Mouse (Mus musculus): ENCODE data around the gene Gm4952. TPM values are rescaled to one million over a fixed set of nuclear protein-coding genes. Genes with fewer than 3 reads are reported as not detected.

Gene Gm4952
- polyA plus RNA-seq, 1 experiment from 2014 or later = not detected

- H3K27me3 ChIP-seq (ENCODE audit: poor library complexity, severe bottlenecking) = no peaks in the 10 kb centered on the region
- no peak overlapping the region for H3K27ac ChIP-seq
- H3K36me3 ChIP-seq (replicated peaks) = peaks cover 23% of the 10 kb centered on the region
- WGBS = 90% methylated on average over 2 of the region's 2 CpGs
- no peak overlapping the region for H3K4me3 ChIP-seq
- peaks cover 19% of the 10 kb centered on the region for H3K4me1 ChIP-seq
- DNase-seq (ENCODE audit: extremely low spot score, low spot score) = no peak
- no peaks in the 10 kb centered on the region for H3K9me3 ChIP-seq
Observed at GRCm38 (mm10) chr19:12575514-12575913, 24.3 kb upstream of the Gm4952 start.

GRCm38 (mm10) chr19:12576639-12577038 lies 23.1 kb upstream of the Gm4952 start:
- 83% methylated on average over 2 of the region's 2 CpGs for WGBS
- H3K4me1 ChIP-seq = peaks cover 19% of the 10 kb centered on the region
- H3K36me3 ChIP-seq (replicated peaks) = peaks cover 23% of the 10 kb centered on the region
- no peaks in the 10 kb centered on the region for H3K9me3 ChIP-seq
- no peak for DNase-seq (ENCODE audit: extremely low spot score, low spot score)
- no peak overlapping the region for H3K27ac ChIP-seq
- H3K4me3 ChIP-seq = no peak overlapping the region
- no peaks in the 10 kb centered on the region for H3K27me3 ChIP-seq (ENCODE audit: poor library complexity, severe bottlenecking)

GRCm38 (mm10) chr19:12585310-12585709 lies 14.5 kb upstream of the Gm4952 start:
- H3K27ac ChIP-seq = no peak overlapping the region
- H3K9me3 ChIP-seq = no peaks in the 10 kb centered on the region
- H3K27me3 ChIP-seq (ENCODE audit: poor library complexity, severe bottlenecking) = no peaks in the 10 kb centered on the region
- no peak for DNase-seq (ENCODE audit: extremely low spot score, low spot score)
- 90% methylated on average over 4 of the region's 4 CpGs for WGBS
- no peak overlapping the region for H3K4me3 ChIP-seq
- H3K36me3 ChIP-seq (replicated peaks) = peaks cover 16% of the 10 kb centered on the region
- no peaks in the 10 kb centered on the region for H3K4me1 ChIP-seq

- peaks cover 7% of the 10 kb centered on the region for H3K27me3 ChIP-seq (ENCODE audit: poor library complexity, severe bottlenecking)
- H3K4me3 ChIP-seq = no peak overlapping the region
- no peaks in the 10 kb centered on the region for H3K9me3 ChIP-seq
- WGBS = 27% methylated on average over 1 of the region's 1 CpGs
- H3K36me3 ChIP-seq (replicated peaks) = peaks cover 8% of the 10 kb centered on the region
- H3K27ac ChIP-seq = no peak overlapping the region
- H3K4me1 ChIP-seq = peaks cover 7% of the 10 kb centered on the region; the same call in 1 of the 2 replicates
- peak; percentile 49 for DNase-seq (ENCODE audit: extremely low spot score, low spot score)
Observed at GRCm38 (mm10) chr19:12591908-12592307, 7.9 kb upstream of the Gm4952 start.

GRCm38 (mm10) chr19:12595135-12595529 lies 4.6 kb upstream of the Gm4952 start:
- WGBS = 67% methylated on average over 2 of the region's 2 CpGs
- Histone ChIP-seq H3K4me1 (peaks cover 7% of the 10 kb centered on the region; the same call in 1 of the 2 replicates), H3K4me3 (peak overlapping the region; percentile 63; the same call in 1 of the 2 replicates), H3K9me3 (no peaks in the 10 kb centered on the region), H3K27me3 (ENCODE audit: poor library complexity, severe bottlenecking) (peaks cover 18% of the 10 kb centered on the region), H3K36me3 (replicated peaks) (no peaks in the 10 kb centered on the region), H3K27ac (no peak overlapping the region)
- DNase-seq (ENCODE audit: extremely low spot score, low spot score) = no peak

GRCm38 (mm10) chr19:12595530-12596289 lies 4.1 kb upstream of the Gm4952 start:
- H3K27ac ChIP-seq = peak overlapping the region; percentile 69

GRCm38 (mm10) chr19:12596290-12597072 lies 3.3 kb upstream of the Gm4952 start:
- H3K9me3 ChIP-seq = no peaks in the 10 kb centered on the region
- H3K27ac ChIP-seq = peak overlapping the region; percentile 69
- peak overlapping the region; percentile 63 for H3K4me3 ChIP-seq
- 17% methylated on average over 23 of the region's 23 CpGs for WGBS
- no peaks in the 10 kb centered on the region for H3K36me3 ChIP-seq (replicated peaks)
- peaks cover 7% of the 10 kb centered on the region; the same call in 1 of the 2 replicates for H3K4me1 ChIP-seq
- DNase-seq (ENCODE audit: extremely low spot score, low spot score) = peak; percentile 26
- peaks cover 18% of the 10 kb centered on the region for H3K27me3 ChIP-seq (ENCODE audit: poor library complexity, severe bottlenecking)

More at GRCm38 (mm10) chr19:12595530-12596289, 4.1 kb upstream of the Gm4952 start:
- Histone ChIP-seq H3K27me3 (ENCODE audit: poor library complexity, severe bottlenecking) (peaks cover 18% of the 10 kb centered on the region), H3K4me3 (peak overlapping the region; percentile 63), H3K36me3 (replicated peaks) (no peaks in the 10 kb centered on the region), H3K9me3 (no peaks in the 10 kb centered on the region), H3K4me1 (peaks cover 7% of the 10 kb centered on the region; the same call in 1 of the 2 replicates)
- peak; percentile 59 for DNase-seq (ENCODE audit: extremely low spot score, low spot score)
- under 1% methylated on average over 49 of the region's 49 CpGs for WGBS

- 76% methylated on average over 3 of the region's 3 CpGs for WGBS
- no peak for DNase-seq (ENCODE audit: extremely low spot score, low spot score)
- Histone ChIP-seq H3K4me1 (peaks cover 7% of the 10 kb centered on the region; the same call in 1 of the 2 replicates), H3K27me3 (ENCODE audit: poor library complexity, severe bottlenecking) (peaks cover 18% of the 10 kb centered on the region), H3K9me3 (no peaks in the 10 kb centered on the region), H3K36me3 (replicated peaks) (no peaks in the 10 kb centered on the region), H3K27ac (no peak overlapping the region), H3K4me3 (no peak overlapping the region)
Observed at GRCm38 (mm10) chr19:12597073-12597405, 2.7 kb upstream of the Gm4952 start.

- peaks cover 7% of the 10 kb centered on the region; the same call in 1 of the 2 replicates for H3K4me1 ChIP-seq
- H3K4me3 ChIP-seq = no peak overlapping the region
- H3K27ac ChIP-seq = no peak overlapping the region
- no peaks in the 10 kb centered on the region for H3K9me3 ChIP-seq
- DNase-seq (ENCODE audit: extremely low spot score, low spot score) = no peak
- no peaks in the 10 kb centered on the region for H3K36me3 ChIP-seq (replicated peaks)
- H3K27me3 ChIP-seq (ENCODE audit: poor library complexity, severe bottlenecking) = peaks cover 18% of the 10 kb centered on the region
- 74% methylated on average over 3 of the region's 3 CpGs for WGBS
Observed at GRCm38 (mm10) chr19:12598674-12599073, 1.1 kb upstream of the Gm4952 start.

GRCm38 (mm10) chr19:12600684-12601480 lies 1.1 kb downstream of the Gm4952 start:
- Histone ChIP-seq H3K27me3 (ENCODE audit: poor library complexity, severe bottlenecking) (peaks cover 18% of the 10 kb centered on the region), H3K27ac (no peak overlapping the region), H3K36me3 (replicated peaks) (no peaks in the 10 kb centered on the region), H3K9me3 (no peaks in the 10 kb centered on the region), H3K4me1 (peaks cover 7% of the 10 kb centered on the region; the same call in 1 of the 2 replicates), H3K4me3 (no peak overlapping the region)
- no peak for DNase-seq (ENCODE audit: extremely low spot score, low spot score)
- 52% methylated on average over 2 of the region's 2 CpGs for WGBS

- Histone ChIP-seq H3K4me1 (no peaks in the 10 kb centered on the region), H3K27ac (no peak overlapping the region), H3K4me3 (no peak overlapping the region), H3K27me3 (ENCODE audit: poor library complexity, severe bottlenecking) (no peaks in the 10 kb centered on the region), H3K9me3 (no peaks in the 10 kb centered on the region), H3K36me3 (replicated peaks) (no peaks in the 10 kb centered on the region)
- no peak for DNase-seq (ENCODE audit: extremely low spot score, low spot score)
Observed at GRCm38 (mm10) chr19:12608336-12608735, 8.6 kb downstream of the Gm4952 start.

- no peaks in the 10 kb centered on the region for H3K36me3 ChIP-seq (replicated peaks)
- WGBS = 84% methylated on average over 1 of the region's 1 CpGs
Observed at GRCm38 (mm10) chr19:12613646-12614045, 13.9 kb downstream of the Gm4952 start.

More at GRCm38 (mm10) chr19:12613646-12614045, 13.9 kb downstream of the Gm4952 start:
- no peaks in the 10 kb centered on the region for H3K27me3 ChIP-seq (ENCODE audit: poor library complexity, severe bottlenecking)
- no peak overlapping the region for H3K4me3 ChIP-seq
- no peak overlapping the region for H3K27ac ChIP-seq
- no peak for DNase-seq (ENCODE audit: extremely low spot score, low spot score)
- H3K4me1 ChIP-seq = no peaks in the 10 kb centered on the region
- H3K9me3 ChIP-seq = no peaks in the 10 kb centered on the region

Data from forebrain, embryonic 10.5 days (tissue).